Mouse (Mus musculus) embryonic facial prominence, embryonic 13.5 days (tissue): ENCODE data around the gene Gm39653. TPM values are rescaled to one million over a fixed set of nuclear protein-coding genes. Genes with fewer than 3 reads are reported as not detected.
"Not testable (repeated sequence)": the region's sequence is repeated elsewhere in the genome, so short reads cannot be mapped to it uniquely, and the experiment has no call there.

Experiments
- ATAC-seq: fragments of 200-750 bp; cut with Nextera tagmentation; 2 replicates; pipeline ENCODE4 v1.8.0; 2017; ENCODE audit warnings: low read depth; ENCODE audit not compliant: insufficient number of reproducible peaks, insufficient read depth, low FRiP score, low TSS enrichment
- H3K27ac ChIP-seq: fragments of 300-500 bp; sonication (generic); 2 replicates; pipeline ENCODE4 v1.5.1; 2015; ENCODE audit warnings: moderate library complexity, mild to moderate bottlenecking, inconsistent platforms
- H3K27me3 ChIP-seq: fragments of 300-500 bp; sonication (generic); 2 replicates; pipeline ENCODE4 v1.6.1; 2015; ENCODE audit warnings: mild to moderate bottlenecking, inconsistent platforms
- H3K36me3 ChIP-seq: fragments of 300-500 bp; sonication (generic); 2 replicates; pipeline ENCODE4 v1.6.1; 2015; ENCODE audit warnings: mild to moderate bottlenecking, inconsistent platforms
- H3K4me1 ChIP-seq: fragments of 300-500 bp; sonication (generic); 2 replicates; pipeline ENCODE4 v1.6.1; 2015; ENCODE audit warnings: inconsistent platforms
- H3K4me2 ChIP-seq: fragments of 300-500 bp; sonication (generic); 2 replicates; pipeline ENCODE4 v1.6.1; 2015; ENCODE audit warnings: moderate library complexity, mild to moderate bottlenecking, inconsistent platforms
- H3K4me3 ChIP-seq: fragments of 300-500 bp; sonication (generic); 2 replicates; pipeline ENCODE4 v1.5.1; 2015; ENCODE audit warnings: mild to moderate bottlenecking, inconsistent platforms
- H3K9ac ChIP-seq: fragments of 300-500 bp; sonication (generic); 2 replicates; pipeline ENCODE4 v1.6.1; 2015; ENCODE audit warnings: mild to moderate bottlenecking, inconsistent platforms
- H3K9me3 ChIP-seq: fragments of 300-500 bp; sonication (generic); 2 replicates; pipeline ENCODE4 v1.6.1; 2016; ENCODE audit warnings: inconsistent platforms
- WGBS: fragments of 180-500 bp; shearing (Covaris S2); methylation state at CpG from one replicate; pipeline ENCODE4 v1.1.7; 2015; ENCODE audit warnings: mixed read lengths; 5-methylcytosine and 5-hydroxymethylcytosine counted together
- polyA plus RNA-seq: library from polyadenylated mRNA; unstranded; fragments of >200 nt; fragmentation: Nextera tagmentation; extraction: Ambion mirVana; gene quantifications from 2 replicates; pipeline ENCODE4 v1.2.1, GENCODE M21; 2015

Gene Gm39653
- polyA plus RNA-seq, 1 experiment from 2014 or later: not detected

- no peak overlapping the region for H3K4me2 ChIP-seq
- ATAC-seq: no peak
- no peaks in the 10 kb centered on the region for H3K27me3 ChIP-seq
- no peaks in the 10 kb centered on the region for H3K36me3 ChIP-seq
- H3K4me3 ChIP-seq: no peak overlapping the region
- 28% methylated on average over 2 of the region's 2 CpGs for WGBS
- H3K27ac ChIP-seq: no peak overlapping the region
- H3K4me1 ChIP-seq: no peaks in the 10 kb centered on the region
- peaks cover 5% of the 10 kb centered on the region; the same call in 1 of the 2 replicates for H3K9me3 ChIP-seq
- H3K9ac ChIP-seq: no peak overlapping the region
These were observed 12.4 kb downstream of the Gm39653 start for GRCm38 (mm10) chr1:63628211-63628610.

- not testable (repeated sequence) for H3K9me3 ChIP-seq, H3K9ac ChIP-seq, H3K36me3 ChIP-seq, H3K4me1 ChIP-seq, ATAC-seq, H3K27ac ChIP-seq, H3K4me2 ChIP-seq, H3K27me3 ChIP-seq, H3K4me3 ChIP-seq
These were observed 14.6 kb downstream of the Gm39653 start for GRCm38 (mm10) chr1:63630390-63630789.

DNA sequence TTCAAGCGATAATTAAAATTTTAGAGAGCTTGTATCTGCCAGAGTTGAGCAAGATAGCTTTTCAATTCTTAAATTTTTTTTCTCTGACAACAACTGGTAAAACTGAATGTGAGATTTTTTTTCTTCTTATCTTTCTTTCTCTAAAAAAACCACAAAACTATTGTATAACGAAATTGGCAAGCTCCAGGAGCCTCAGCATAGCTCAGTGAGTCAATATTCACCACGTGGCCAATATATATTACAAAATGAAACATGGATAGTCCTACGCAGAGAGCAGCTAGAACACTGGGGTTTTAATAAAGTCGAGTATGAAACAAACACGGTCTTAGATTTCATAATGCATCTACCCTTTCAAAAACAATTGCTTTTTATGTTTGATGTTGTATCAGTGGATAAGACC is 24.2 kb downstream of the Gm39653 start:
- no peak for ATAC-seq
- Histone ChIP-seq H3K27me3 (no peaks in the 10 kb centered on the region), H3K4me2 (no peak overlapping the region), H3K9ac (no peak overlapping the region), H3K36me3 (no peaks in the 10 kb centered on the region), H3K9me3 (no peaks in the 10 kb centered on the region), H3K27ac (no peak overlapping the region), H3K4me3 (no peak overlapping the region), H3K4me1 (no peaks in the 10 kb centered on the region)
- WGBS: 77% methylated on average over 6 of the region's 6 CpGs

DNA sequence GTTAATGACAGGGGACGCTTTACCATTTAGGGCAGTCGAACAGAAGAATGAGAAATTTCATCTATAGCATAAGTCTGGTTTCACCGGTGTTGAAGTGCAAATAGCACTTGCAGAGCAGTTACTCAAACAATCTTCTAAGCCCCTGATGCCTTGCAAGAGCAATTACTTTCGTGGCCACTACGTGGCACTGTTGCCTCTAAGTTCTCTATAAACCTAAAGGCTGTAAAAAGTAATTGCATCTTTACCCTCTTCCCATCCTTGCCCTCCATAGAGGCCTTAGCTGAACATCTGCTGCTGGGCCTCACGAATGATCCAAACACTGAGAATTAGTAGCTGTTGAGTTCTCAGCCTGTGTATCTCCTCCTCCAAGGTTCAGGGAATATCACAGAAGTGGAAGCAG is 42.2 kb downstream of the Gm39653 start:
- WGBS: 11% methylated on average over 6 of the region's 6 CpGs
- no peaks in the 10 kb centered on the region for H3K4me1 ChIP-seq
- no peak overlapping the region for H3K4me3 ChIP-seq
- no peak overlapping the region for H3K4me2 ChIP-seq
- H3K36me3 ChIP-seq: no peaks in the 10 kb centered on the region
- H3K9me3 ChIP-seq: no peaks in the 10 kb centered on the region
- no peak overlapping the region for H3K9ac ChIP-seq
- no peak for ATAC-seq
- no peaks in the 10 kb centered on the region; the same call in 1 of the 2 replicates for H3K27me3 ChIP-seq
- H3K27ac ChIP-seq: no peak overlapping the region

DNA sequence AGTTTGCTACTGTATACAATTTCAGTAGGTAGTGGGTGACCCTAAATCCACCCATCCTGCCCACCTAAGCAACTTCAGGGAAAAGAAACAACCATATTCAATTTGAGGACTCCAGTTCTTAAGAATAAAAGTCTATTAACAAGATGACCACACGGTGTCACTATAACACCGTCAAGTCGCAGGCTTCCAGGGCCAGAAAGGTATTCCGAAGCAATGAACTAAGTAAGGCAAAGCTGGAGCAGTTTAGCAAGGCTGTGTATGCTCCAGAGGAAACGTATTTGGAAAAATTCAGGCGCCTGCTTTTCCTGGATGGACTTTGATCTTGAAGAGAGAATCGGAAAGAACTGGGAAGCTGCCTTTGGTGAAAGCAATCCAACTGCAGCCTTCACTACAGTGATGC is 43.8 kb downstream of the Gm39653 start:
- Histone ChIP-seq H3K27ac (no peak overlapping the region), H3K36me3 (no peaks in the 10 kb centered on the region), H3K9me3 (no peaks in the 10 kb centered on the region), H3K27me3 (no peaks in the 10 kb centered on the region; the same call in 1 of the 2 replicates), H3K4me2 (no peak overlapping the region), H3K9ac (0 out of 2 replicates have a peak overlapping the region, but pooled peaks have one; percentile 4), H3K4me3 (no peak overlapping the region), H3K4me1 (no peaks in the 10 kb centered on the region)
- ATAC-seq: no peak
- under 1% methylated on average over 7 of the region's 7 CpGs for WGBS

DNA sequence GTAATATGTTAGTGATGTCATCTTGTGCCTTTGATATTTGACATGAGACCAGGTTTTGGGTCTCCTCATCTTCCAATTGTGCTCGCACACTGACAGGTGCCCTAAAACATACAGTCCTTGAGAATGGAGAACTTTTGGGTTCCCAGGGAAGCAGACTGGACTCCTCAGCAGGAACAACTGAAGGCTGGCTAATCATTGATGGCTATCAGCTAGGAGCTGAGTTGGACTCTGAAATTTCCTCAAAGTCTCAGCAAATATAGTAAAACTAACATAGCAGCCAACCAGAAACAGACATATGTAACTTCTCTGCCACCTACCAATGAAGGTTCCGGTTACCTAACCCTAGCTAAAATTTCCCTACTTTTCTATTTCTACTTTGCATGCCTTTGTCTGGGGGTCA is 50.3 kb downstream of the Gm39653 start:
- H3K4me2 ChIP-seq: no peak overlapping the region
- ATAC-seq: no peak
- peaks cover 3% of the 10 kb centered on the region; the same call in 1 of the 2 replicates for H3K27me3 ChIP-seq
- H3K4me1 ChIP-seq: peaks cover 10% of the 10 kb centered on the region
- no peaks in the 10 kb centered on the region for H3K36me3 ChIP-seq
- 88% methylated on average over 2 of the region's 2 CpGs for WGBS
- no peak overlapping the region for H3K27ac ChIP-seq
- no peaks in the 10 kb centered on the region for H3K9me3 ChIP-seq
- H3K4me3 ChIP-seq: no peak overlapping the region
- no peak overlapping the region for H3K9ac ChIP-seq

DNA sequence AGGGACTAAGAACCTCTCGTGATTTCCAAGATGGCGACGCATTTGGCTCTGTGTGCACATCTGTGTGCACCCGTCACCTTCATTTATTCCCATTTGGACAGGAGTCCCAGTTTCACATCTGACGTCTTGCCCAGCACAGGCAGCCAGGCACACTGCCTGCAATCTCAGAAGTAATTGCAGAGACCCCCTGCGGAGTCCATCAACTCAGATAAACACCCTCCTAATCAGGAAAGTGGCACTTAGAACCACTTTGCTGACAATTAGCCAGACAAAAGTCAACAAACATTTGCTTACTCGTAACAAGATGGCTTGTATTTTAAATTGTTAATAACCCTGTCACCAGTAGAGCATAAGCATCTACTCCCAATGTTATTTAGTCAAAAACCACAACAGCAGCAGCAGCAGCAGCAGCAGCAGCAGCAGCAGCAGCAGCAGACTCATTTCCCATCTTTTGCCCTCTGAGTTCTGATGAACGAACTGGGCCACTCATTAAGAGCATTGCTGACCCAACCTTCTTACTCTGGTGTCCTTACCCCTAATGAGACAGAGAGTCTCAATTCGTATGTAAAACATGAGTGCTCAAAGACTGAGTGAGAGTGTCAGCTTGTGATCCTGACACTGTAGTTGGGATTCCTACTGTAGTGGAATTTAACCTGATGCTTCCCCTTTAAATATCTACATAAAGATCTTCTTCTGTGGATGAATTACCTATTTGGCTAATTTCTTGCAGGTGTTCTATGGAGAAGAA is 51.6 kb downstream of the Gm39653 start:
- no peak for ATAC-seq

DNA sequence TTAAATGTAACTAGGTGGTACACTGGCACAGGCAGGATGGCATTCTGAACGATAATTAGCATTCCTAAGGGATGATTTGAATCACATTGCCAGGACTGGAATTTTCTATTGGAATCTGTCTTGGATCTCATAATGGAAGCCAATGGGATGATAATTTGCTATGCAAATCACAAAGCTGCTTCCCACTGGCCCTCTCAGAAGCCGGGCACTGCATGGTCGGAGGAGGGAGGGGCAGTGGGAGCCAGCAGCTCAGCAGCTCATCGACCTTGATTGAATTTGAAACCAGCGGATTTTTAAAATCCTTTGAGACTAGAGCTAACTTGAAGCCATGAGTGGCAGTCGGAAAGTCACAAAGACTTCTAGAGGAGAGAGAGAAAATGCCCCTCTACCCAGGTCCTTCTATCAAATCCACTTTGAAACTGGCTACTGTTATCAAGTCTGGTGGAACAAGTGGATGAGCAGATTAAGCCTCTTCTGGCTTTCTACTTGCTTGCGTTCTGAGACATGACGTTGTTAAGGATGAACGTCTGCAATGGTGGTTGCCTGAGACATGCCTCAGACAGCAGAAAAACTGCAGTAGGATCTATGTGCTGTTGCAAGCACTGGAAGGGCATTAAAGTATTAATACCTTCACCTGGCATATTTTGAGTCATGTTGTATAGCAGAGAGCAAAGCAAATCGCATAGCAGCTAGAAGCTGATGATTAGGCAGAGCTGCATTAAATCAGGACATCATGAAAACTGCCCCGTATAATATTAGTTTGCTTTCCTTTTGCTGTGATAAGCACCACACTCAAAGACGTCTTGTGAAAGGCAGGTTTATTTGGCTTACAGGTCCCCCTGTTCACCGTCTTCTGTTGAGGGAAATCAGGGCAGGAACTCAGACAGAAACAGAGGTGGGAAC is 52.4 kb downstream of the Gm39653 start:
- 16% methylated on average over 13 of the region's 13 CpGs for WGBS
- ATAC-seq: no peak

More for the DNA sequence above, 51.6 kb downstream of the Gm39653 start:
- H3K36me3 ChIP-seq: no peaks in the 10 kb centered on the region
- H3K4me1 ChIP-seq: peaks cover 10% of the 10 kb centered on the region
- no peak overlapping the region for H3K4me2 ChIP-seq
- H3K4me3 ChIP-seq: no peak overlapping the region
- H3K27me3 ChIP-seq: peaks cover 3% of the 10 kb centered on the region
- H3K27ac ChIP-seq: no peak overlapping the region
- WGBS: 41% methylated on average over 9 of the region's 9 CpGs
- H3K9me3 ChIP-seq: no peaks in the 10 kb centered on the region
- H3K9ac ChIP-seq: 0 out of 2 replicates have a peak overlapping the region, but pooled peaks have one; percentile 51

DNA sequence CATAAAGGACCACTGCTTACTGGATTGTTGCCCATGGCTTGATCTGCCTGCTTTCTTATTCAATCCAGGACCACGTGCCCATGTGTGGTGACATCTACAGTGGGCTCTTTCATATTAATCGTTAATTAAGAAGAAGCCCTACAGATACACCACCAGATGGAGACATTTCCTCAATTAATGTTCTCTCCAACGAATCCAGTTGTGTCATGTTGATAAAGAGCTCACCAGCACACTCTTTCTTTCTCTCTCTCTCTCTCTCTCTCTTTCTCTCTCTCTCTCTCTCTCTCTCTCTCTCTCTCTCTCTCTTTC is 53.0 kb downstream of the Gm39653 start:
- no peak for ATAC-seq
- Histone ChIP-seq H3K9me3 (no peaks in the 10 kb centered on the region), H3K27ac (no peak overlapping the region), H3K9ac (0 out of 2 replicates have a peak overlapping the region, but pooled peaks have one; percentile 16), H3K36me3 (no peaks in the 10 kb centered on the region), H3K27me3 (peaks cover 3% of the 10 kb centered on the region), H3K4me2 (peak overlapping the region; percentile 38), H3K4me3 (no peak overlapping the region), H3K4me1 (peaks cover 10% of the 10 kb centered on the region)
- WGBS: 1% methylated on average over 3 of the region's 3 CpGs

More for the DNA sequence above, 52.4 kb downstream of the Gm39653 start:
- Histone ChIP-seq H3K9ac (peak overlapping the region; percentile 51; the same call in 1 of the 2 replicates), H3K27ac (no peak overlapping the region), H3K36me3 (no peaks in the 10 kb centered on the region), H3K4me2 (peak overlapping the region; percentile 38), H3K4me1 (peaks cover 10% of the 10 kb centered on the region), H3K4me3 (no peak overlapping the region), H3K9me3 (no peaks in the 10 kb centered on the region), H3K27me3 (peaks cover 3% of the 10 kb centered on the region)
